Mouse (Mus musculus): ENCODE measurements around the gene Elovl6. TPM values are rescaled to one million over a fixed set of nuclear protein-coding genes. Genes with fewer than 3 reads are reported as not detected.

The Elovl6 gene
- polyA plus RNA-seq, 2 experiments from 2014 or later, result 14.3 to 14.6 TPM

GRCm38 (mm10) chr3:129568506-129568905, 36.4 kb downstream of the Elovl6 start:
- ATAC-seq, result no peak

- ATAC-seq, result no peak
Observed at GRCm38 (mm10) chr3:129570989-129571388, 38.8 kb downstream of the Elovl6 start.

GRCm38 (mm10) chr3:129571642-129572041, 39.5 kb downstream of the Elovl6 start:
- no peak for ATAC-seq

GRCm38 (mm10) chr3:129572959-129573358, 40.8 kb downstream of the Elovl6 start:
- no peak for ATAC-seq

GRCm38 (mm10) chr3:129573609-129574008, 41.5 kb downstream of the Elovl6 start:
- no peak for ATAC-seq

GRCm38 (mm10) chr3:129575086-129575485, 42.9 kb downstream of the Elovl6 start:
- ATAC-seq, result no peak

GRCm38 (mm10) chr3:129576522-129576921, 44.4 kb downstream of the Elovl6 start:
- no peak for ATAC-seq

GRCm38 (mm10) chr3:129578741-129579475, 46.8 kb downstream of the Elovl6 start:
- no peak for ATAC-seq

GRCm38 (mm10) chr3:129581024-129581423, 48.9 kb downstream of the Elovl6 start:
- no peak for ATAC-seq

- ATAC-seq, result no peak
Observed at GRCm38 (mm10) chr3:129582449-129582848, 50.3 kb downstream of the Elovl6 start.

GRCm38 (mm10) chr3:129583290-129583689, 51.1 kb downstream of the Elovl6 start:
- ATAC-seq, result no peak

- no peak for ATAC-seq
Observed at GRCm38 (mm10) chr3:129587916-129588315, 55.8 kb downstream of the Elovl6 start.

- peak; percentile 58 for ATAC-seq
Observed at GRCm38 (mm10) chr3:129588753-129589152, 56.6 kb downstream of the Elovl6 start.

GRCm38 (mm10) chr3:129589705-129590104, 57.5 kb downstream of the Elovl6 start:
- ATAC-seq, result no peak

GRCm38 (mm10) chr3:129590548-129591226, 58.5 kb downstream of the Elovl6 start:
- ATAC-seq, result peak; percentile 75

GRCm38 (mm10) chr3:129591251-129591650, 59.1 kb downstream of the Elovl6 start:
- no peak for ATAC-seq

GRCm38 (mm10) chr3:129591761-129592160, 59.6 kb downstream of the Elovl6 start:
- ATAC-seq, result no peak

- ATAC-seq, result no peak
Observed at GRCm38 (mm10) chr3:129593001-129593400, 60.8 kb downstream of the Elovl6 start.

- no peak for ATAC-seq
Observed at GRCm38 (mm10) chr3:129593735-129594134, 61.6 kb downstream of the Elovl6 start.

- ATAC-seq, result no peak
Observed at GRCm38 (mm10) chr3:129596098-129596497, 63.9 kb downstream of the Elovl6 start.

- peak; percentile 93 for ATAC-seq
Observed at GRCm38 (mm10) chr3:129602289-129602688, 70.1 kb downstream of the Elovl6 start.

- ATAC-seq, result no peak
Observed at GRCm38 (mm10) chr3:129605487-129605886, 73.3 kb downstream of the Elovl6 start.

GRCm38 (mm10) chr3:129605934-129606333, 73.8 kb downstream of the Elovl6 start:
- ATAC-seq, result no peak

- no peak for ATAC-seq
Observed at GRCm38 (mm10) chr3:129611626-129612025, 79.5 kb downstream of the Elovl6 start.
